Mouse (Mus musculus): ENCODE data around the gene Adam23. TPM values are rescaled to one million over a fixed set of nuclear protein-coding genes. Genes with fewer than 3 reads are reported as not detected.

Adam23 gene
- 0.85 and 1.9 TPM in 2 replicates for polyA plus RNA-seq (2016; fragmentation: Nextera tagmentation; extraction: Ambion mirVana)

- Histone ChIP-seq H3K27ac (peak within 1 kb of the TSS; percentile 78), H3K9me3 (no peaks in the 10 kb centered on the region), H3K27me3 (ENCODE audit: insufficient read depth, poor library complexity, severe bottlenecking) (peaks cover 58% of the 10 kb centered on the region)
Measured at GRCm38 (mm10) chr1:63445656-63446046, at the start of gene Adam23. TSS of gene Adam23 (plus strand) at chr1:63445891.

GRCm38 (mm10) chr1:63401130-63401529 lies 44.6 kb upstream of the Adam23 start:
- no peak for DNase-seq (ENCODE audit: low spot score)
- H3K4me3 ChIP-seq = no peak overlapping the region
- H3K9me3 ChIP-seq = no peaks in the 10 kb centered on the region
- H3K27me3 ChIP-seq (ENCODE audit: insufficient read depth, poor library complexity, severe bottlenecking) = no peaks in the 10 kb centered on the region
- H3K27ac ChIP-seq = no peak overlapping the region
- no peaks in the 10 kb centered on the region for H3K36me3 ChIP-seq
- H3K4me1 ChIP-seq = no peaks in the 10 kb centered on the region
- 75% methylated on average over 5 of the region's 5 CpGs for WGBS

More at GRCm38 (mm10) chr1:63445656-63446046, at the start of gene Adam23:
- no peaks in the 10 kb centered on the region for H3K36me3 ChIP-seq
- DNase-seq (ENCODE audit: low spot score) = no peak
- H3K4me1 ChIP-seq = peaks cover 12% of the 10 kb centered on the region
- under 1% methylated on average over 38 of the region's 41 CpGs for WGBS
- H3K4me3 ChIP-seq = peak within 1 kb of the TSS; percentile 83

DNA sequence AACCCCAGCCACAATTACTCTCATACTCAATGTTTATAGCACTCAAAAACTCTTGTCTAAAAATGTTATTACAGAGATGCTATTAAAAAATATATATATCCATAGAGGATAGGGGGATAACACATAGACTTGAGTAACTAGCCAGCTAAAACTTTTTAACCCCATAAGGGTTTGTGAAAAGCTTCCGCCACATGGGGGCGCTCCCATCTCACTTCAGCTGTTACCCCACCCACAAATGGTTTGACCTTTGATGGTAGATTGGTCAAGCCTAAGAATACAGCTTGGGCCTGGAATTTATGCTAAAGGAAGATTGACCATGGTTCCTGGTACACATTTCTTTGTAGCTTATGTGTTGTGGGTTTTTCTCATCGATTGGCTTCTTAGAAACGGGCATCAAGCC lies 42.1 kb upstream of the Adam23 start:
- no peak overlapping the region for H3K27ac ChIP-seq

DNA sequence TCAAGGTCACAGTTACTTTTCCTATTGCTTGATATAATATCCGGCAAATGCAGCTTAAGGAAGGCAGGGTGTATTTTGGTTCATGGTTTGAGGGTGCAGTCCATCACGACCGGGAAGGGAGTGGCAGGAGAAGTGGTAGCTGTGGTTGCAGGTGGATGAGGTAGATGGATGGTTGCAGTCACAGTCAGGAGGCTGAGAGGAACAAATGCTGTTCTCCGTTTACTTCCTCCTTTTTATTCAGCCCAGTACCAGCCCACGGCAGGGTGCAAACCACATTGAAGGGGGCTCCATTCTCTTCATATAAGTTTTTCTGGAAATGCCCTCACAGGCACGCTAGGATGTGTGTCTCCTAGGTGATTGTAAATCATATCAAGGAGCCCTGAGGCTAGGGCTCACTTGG lies 37.3 kb upstream of the Adam23 start:
- no peak overlapping the region for H3K27ac ChIP-seq
- no peaks in the 10 kb centered on the region for H3K4me1 ChIP-seq
- H3K9me3 ChIP-seq = no peaks in the 10 kb centered on the region
- 84% methylated on average over 6 of the region's 6 CpGs for WGBS
- H3K36me3 ChIP-seq = no peaks in the 10 kb centered on the region
- H3K27me3 ChIP-seq (ENCODE audit: insufficient read depth, poor library complexity, severe bottlenecking) = no peaks in the 10 kb centered on the region
- no peak for DNase-seq (ENCODE audit: low spot score)
- no peak overlapping the region for H3K4me3 ChIP-seq

More for the DNA sequence above, 42.1 kb upstream of the Adam23 start:
- 48% methylated on average over 4 of the region's 4 CpGs for WGBS
- Histone ChIP-seq H3K27me3 (ENCODE audit: insufficient read depth, poor library complexity, severe bottlenecking) (no peaks in the 10 kb centered on the region), H3K9me3 (no peaks in the 10 kb centered on the region), H3K4me1 (no peaks in the 10 kb centered on the region), H3K4me3 (no peak overlapping the region), H3K36me3 (no peaks in the 10 kb centered on the region)
- DNase-seq (ENCODE audit: low spot score) = no peak

DNA sequence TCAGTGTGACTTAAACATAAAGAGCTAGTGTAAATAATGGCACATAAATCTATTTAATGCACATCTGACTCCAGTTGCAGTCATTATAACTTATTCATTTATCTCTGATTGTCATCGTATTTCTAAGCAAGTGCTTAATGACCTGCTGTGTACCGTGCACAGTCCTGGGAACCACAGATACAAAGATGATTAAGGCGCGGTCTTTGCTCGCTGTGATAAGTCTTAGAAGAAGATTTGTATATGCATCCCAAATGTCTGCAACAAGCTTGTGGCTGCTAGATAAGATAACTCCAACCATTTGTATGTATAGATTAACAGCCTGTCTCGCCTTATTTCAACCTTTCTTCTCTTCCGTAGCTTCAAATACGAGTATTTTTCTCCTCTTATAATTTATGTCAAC lies 27.2 kb upstream of the Adam23 start:
- Histone ChIP-seq H3K36me3 (no peaks in the 10 kb centered on the region), H3K9me3 (no peaks in the 10 kb centered on the region), H3K4me3 (no peak overlapping the region), H3K4me1 (no peaks in the 10 kb centered on the region; the same call in 1 of the 2 replicates), H3K27me3 (ENCODE audit: insufficient read depth, poor library complexity, severe bottlenecking) (no peaks in the 10 kb centered on the region), H3K27ac (no peak overlapping the region)
- 74% methylated on average over 8 of the region's 8 CpGs for WGBS
- no peak for DNase-seq (ENCODE audit: low spot score)

DNA sequence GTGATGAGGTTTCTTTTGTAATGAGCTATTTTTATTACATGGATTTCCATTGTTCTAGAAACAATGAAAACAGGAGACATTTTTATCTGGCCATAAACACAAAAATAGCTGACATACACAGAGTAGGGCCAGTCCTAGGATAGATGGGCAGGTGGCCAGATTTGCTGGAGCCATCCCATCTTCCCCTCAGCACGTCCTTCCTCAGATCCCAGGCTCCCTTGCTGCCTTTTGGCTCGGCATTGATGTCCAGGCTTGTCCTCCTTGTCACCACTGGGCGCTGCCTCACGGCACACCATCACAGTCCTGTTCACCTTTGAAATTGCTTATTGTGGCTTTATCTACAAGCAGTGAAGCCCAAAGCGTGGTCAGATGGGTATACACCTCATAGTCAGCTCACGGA lies 15.0 kb upstream of the Adam23 start:
- no peaks in the 10 kb centered on the region for H3K9me3 ChIP-seq
- DNase-seq (ENCODE audit: low spot score) = no peak
- H3K27me3 ChIP-seq (ENCODE audit: insufficient read depth, poor library complexity, severe bottlenecking) = no peaks in the 10 kb centered on the region

DNA sequence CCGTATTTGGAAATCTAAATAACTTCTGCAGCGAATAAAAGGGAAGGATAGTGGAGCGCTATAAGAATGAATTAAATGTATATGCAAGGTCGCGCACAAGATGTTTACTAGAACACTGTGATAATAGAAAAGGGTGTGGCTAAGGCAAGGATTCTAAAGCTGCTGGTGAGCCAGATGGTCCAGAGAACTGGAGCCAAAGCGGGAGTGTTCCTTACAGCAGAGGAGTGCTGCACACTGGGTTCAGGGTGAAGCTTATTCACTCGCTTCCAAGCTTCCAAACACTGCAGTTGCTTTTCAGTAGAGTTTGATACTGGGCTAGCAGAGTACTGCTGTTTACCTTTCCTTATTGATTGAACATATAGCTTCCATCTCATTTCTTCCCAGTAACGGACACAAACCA lies 14.5 kb upstream of the Adam23 start:
- DNase-seq (ENCODE audit: low spot score) = no peak
- H3K27me3 ChIP-seq (ENCODE audit: insufficient read depth, poor library complexity, severe bottlenecking) = no peaks in the 10 kb centered on the region

More for the DNA sequence above, 15.0 kb upstream of the Adam23 start:
- Histone ChIP-seq H3K4me1 (no peaks in the 10 kb centered on the region), H3K27ac (no peak overlapping the region), H3K36me3 (no peaks in the 10 kb centered on the region), H3K4me3 (no peak overlapping the region)
- 72% methylated on average over 6 of the region's 6 CpGs for WGBS

GRCm38 (mm10) chr1:63431842-63432241 lies 13.8 kb upstream of the Adam23 start:
- H3K36me3 ChIP-seq = no peaks in the 10 kb centered on the region
- no peak for DNase-seq (ENCODE audit: low spot score)
- H3K4me3 ChIP-seq = no peak overlapping the region
- H3K27ac ChIP-seq = no peak overlapping the region
- WGBS = 56% methylated on average over 3 of the region's 3 CpGs
- no peaks in the 10 kb centered on the region for H3K4me1 ChIP-seq
- H3K9me3 ChIP-seq = no peaks in the 10 kb centered on the region
- H3K27me3 ChIP-seq (ENCODE audit: insufficient read depth, poor library complexity, severe bottlenecking) = no peaks in the 10 kb centered on the region

More for the DNA sequence above, 14.5 kb upstream of the Adam23 start:
- H3K27ac ChIP-seq = no peak overlapping the region
- no peaks in the 10 kb centered on the region for H3K36me3 ChIP-seq
- no peak overlapping the region for H3K4me3 ChIP-seq
- no peaks in the 10 kb centered on the region for H3K4me1 ChIP-seq
- no peaks in the 10 kb centered on the region for H3K9me3 ChIP-seq
- WGBS = 86% methylated on average over 8 of the region's 8 CpGs

GRCm38 (mm10) chr1:63434052-63434451 lies 11.6 kb upstream of the Adam23 start:
- no peak for DNase-seq (ENCODE audit: low spot score)
- peaks cover 3% of the 10 kb centered on the region; the same call in 1 of the 2 replicates for H3K27me3 ChIP-seq (ENCODE audit: insufficient read depth, poor library complexity, severe bottlenecking)
- H3K36me3 ChIP-seq = no peaks in the 10 kb centered on the region
- H3K4me1 ChIP-seq = 0 out of 2 replicates have a peak, but pooled peaks cover 2% of the 10 kb centered on the region
- no peaks in the 10 kb centered on the region for H3K9me3 ChIP-seq
- H3K4me3 ChIP-seq = no peak overlapping the region
- no peak overlapping the region for H3K27ac ChIP-seq
- WGBS = 45% methylated on average over 7 of the region's 7 CpGs

DNA sequence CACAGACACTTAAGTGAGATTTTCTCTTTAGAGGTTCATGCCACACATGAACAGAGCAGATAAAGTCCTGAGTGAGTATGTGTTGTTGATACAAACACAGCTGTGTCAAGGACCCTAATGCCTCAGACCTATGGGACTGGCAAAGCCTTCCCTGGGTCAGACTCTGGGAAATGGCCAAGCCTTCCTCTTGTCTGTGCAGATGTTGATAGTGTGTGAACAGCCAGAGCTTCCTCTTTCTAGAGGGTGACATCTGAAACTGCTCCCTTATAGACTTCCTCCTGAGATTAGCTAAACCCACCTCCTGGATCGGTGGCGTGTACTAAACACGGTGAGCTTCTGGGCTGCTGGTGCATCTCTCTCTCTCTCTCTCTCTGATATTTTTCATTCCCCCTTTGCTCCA lies 8.2 kb upstream of the Adam23 start:
- H3K4me1 ChIP-seq = 0 out of 2 replicates have a peak, but pooled peaks cover 2% of the 10 kb centered on the region
- no peaks in the 10 kb centered on the region for H3K9me3 ChIP-seq
- H3K4me3 ChIP-seq = no peak overlapping the region
- H3K27me3 ChIP-seq (ENCODE audit: insufficient read depth, poor library complexity, severe bottlenecking) = peaks cover 7% of the 10 kb centered on the region; the same call in 1 of the 2 replicates
- H3K27ac ChIP-seq = no peak overlapping the region
- no peak for DNase-seq (ENCODE audit: low spot score)
- H3K36me3 ChIP-seq = no peaks in the 10 kb centered on the region
- WGBS = 26% methylated on average over 3 of the region's 3 CpGs

DNA sequence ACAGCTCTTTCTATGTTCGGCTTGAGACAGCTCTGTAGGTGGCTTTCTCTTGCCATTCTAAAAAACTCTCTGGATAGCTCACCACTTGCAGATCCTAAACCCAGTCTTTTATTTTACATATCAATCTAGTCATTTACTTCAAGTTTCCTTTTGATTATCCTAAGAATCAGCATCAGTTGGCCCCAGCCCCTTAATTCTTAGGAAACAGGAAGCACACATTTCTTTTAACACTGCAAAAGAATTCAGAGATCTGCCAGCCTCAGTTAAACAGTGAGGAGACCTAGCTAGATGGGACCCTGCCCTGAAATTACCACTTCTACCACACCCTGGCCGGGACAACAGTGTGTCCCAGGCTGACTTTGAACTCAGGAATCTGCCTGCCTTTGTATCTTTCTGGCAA lies 3.5 kb upstream of the Adam23 start:
- no peak for DNase-seq (ENCODE audit: low spot score)
- H3K4me3 ChIP-seq = no peak overlapping the region
- H3K27ac ChIP-seq = no peak overlapping the region
- H3K27me3 ChIP-seq (ENCODE audit: insufficient read depth, poor library complexity, severe bottlenecking) = peaks cover 43% of the 10 kb centered on the region
- peaks cover 15% of the 10 kb centered on the region for H3K4me1 ChIP-seq
- no peaks in the 10 kb centered on the region for H3K9me3 ChIP-seq
- H3K36me3 ChIP-seq = no peaks in the 10 kb centered on the region
- WGBS = 52% methylated on average over 2 of the region's 2 CpGs

DNA sequence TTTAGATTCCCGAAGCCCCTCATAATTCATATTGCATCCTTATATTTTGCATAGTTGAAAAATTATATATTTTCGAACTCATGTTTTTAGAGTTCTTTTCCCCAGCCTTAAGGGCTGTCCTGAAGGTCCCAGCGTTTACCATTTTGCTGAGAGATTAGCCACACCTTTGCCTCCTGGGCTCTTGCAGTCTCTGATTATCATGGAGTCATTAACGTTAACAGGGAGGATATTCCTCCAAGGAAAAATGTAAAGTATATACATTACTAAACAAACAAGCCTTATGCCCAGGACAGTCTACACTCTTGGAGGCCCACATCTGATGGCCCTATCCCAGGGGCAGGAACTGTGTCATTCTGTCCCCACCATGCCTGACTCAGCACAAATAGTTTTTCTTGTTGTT lies 3.1 kb upstream of the Adam23 start:
- H3K36me3 ChIP-seq = no peaks in the 10 kb centered on the region
- whole genome bisulfite sequencing = 68% methylated on average over 4 of the region's 4 CpGs
- H3K4me3 ChIP-seq = no peak overlapping the region
- peaks cover 12% of the 10 kb centered on the region for H3K4me1 ChIP-seq
- H3K27me3 ChIP-seq (ENCODE audit: insufficient read depth, poor library complexity, severe bottlenecking) = peaks cover 48% of the 10 kb centered on the region
- H3K9me3 ChIP-seq = no peaks in the 10 kb centered on the region
- DNase-seq (ENCODE audit: low spot score) = no peak
- H3K27ac ChIP-seq = no peak overlapping the region

- Histone ChIP-seq H3K27me3 (ENCODE audit: insufficient read depth, poor library complexity, severe bottlenecking) (peaks cover 58% of the 10 kb centered on the region), H3K4me1 (peaks cover 12% of the 10 kb centered on the region), H3K36me3 (no peaks in the 10 kb centered on the region), H3K9me3 (no peaks in the 10 kb centered on the region), H3K4me3 (peak overlapping the region; percentile 83), H3K27ac (no peak overlapping the region)
- no peak for DNase-seq (ENCODE audit: low spot score)
- WGBS = 59% methylated on average over 10 of the region's 10 CpGs
Measured at GRCm38 (mm10) chr1:63445149-63445609, 512 bp upstream of the Adam23 start.

All from heart, embryonic 10.5 days (tissue).